Mouse (Mus musculus) thymus, adult 2 months (tissue): ENCODE data around the gene Efr3b. TPM values are rescaled to one million over a fixed set of nuclear protein-coding genes. Genes with fewer than 3 reads are reported as not detected.

Experiments used
- DNase-seq: peaks from one replicate; pipeline ENCODE4 v3.0.0; 2021
- H3K27ac ChIP-seq: fragments of 200-500 bp; 2 replicates; pipeline ENCODE4 v1.5.1; 2012; ENCODE audit warnings: low read length, control low read depth; ENCODE audit not compliant: control insufficient read depth, insufficient read depth
- H3K27me3 ChIP-seq: fragments of 200-500 bp; 2 replicates; pipeline ENCODE4 v1.6.1; 2012; ENCODE audit warnings: mild to moderate bottlenecking, low read length, moderate library complexity, mixed read lengths; ENCODE audit not compliant: control insufficient read depth, insufficient read depth
- H3K36me3 ChIP-seq: fragments of 200-500 bp; 2 replicates; pipeline ENCODE4 v1.6.1; 2012; ENCODE audit warnings: mild to moderate bottlenecking, low read length, moderate library complexity; ENCODE audit not compliant: control insufficient read depth, insufficient read depth
- H3K4me1 ChIP-seq: fragments of 200-500 bp; replicated peaks from 2 replicates; pipeline ENCODE4 v1.6.1; 2012; ENCODE audit warnings: low read length; ENCODE audit not compliant: control insufficient read depth, insufficient read depth
- H3K4me3 ChIP-seq: fragments of 200-500 bp; 2 replicates; pipeline ENCODE4 v1.5.1; 2012; ENCODE audit warnings: mild to moderate bottlenecking, low read length, control low read depth, moderate library complexity; ENCODE audit not compliant: control insufficient read depth, insufficient read depth
- CTCF ChIP-seq: fragments of 200-500 bp; IDR thresholded peaks from 2 replicates; pipeline ENCODE4 v1.5.1; 2012; ENCODE audit warnings: mild to moderate bottlenecking, control low read depth, low read length, moderate library complexity, borderline replicate concordance; ENCODE audit not compliant: control insufficient read depth, poor library complexity, insufficient read depth; ENCODE audit errors: extremely low read depth
- POLR2A ChIP-seq: fragments of 200-500 bp; IDR thresholded peaks from 2 replicates; pipeline ENCODE4 v1.6.1; 2012; ENCODE audit warnings: mild to moderate bottlenecking, low read length, control low read depth, moderate library complexity; ENCODE audit not compliant: control insufficient read depth, poor library complexity, insufficient read depth; ENCODE audit errors: extremely low read depth
- WGBS: fragments of 180-500 bp; shearing (Covaris S2); methylation state at CpG from one replicate; pipeline ENCODE4 v1.1.7; 2018; 5-methylcytosine and 5-hydroxymethylcytosine counted together
- polyA plus RNA-seq: library from polyadenylated mRNA; depleted of rRNA; stranded (reverse); fragments of >200 nt; gene quantifications from 2 replicates; pipeline ENCODE4 v1.2.3, GENCODE M21; 2012

The Efr3b gene
- polyA plus RNA-seq, 1 experiment: 1.5 TPM

GRCm38 (mm10) chr12:4039046-4039445 is 331 bp upstream of the Efr3b start:
- TF ChIP-seq CTCF: no peak
- TF ChIP-seq POLR2A: no peak
- Histone ChIP-seq H3K27ac (no peak overlapping the region), H3K36me3 (no peaks in the 10 kb centered on the region), H3K4me1 (peaks cover 9% of the 10 kb centered on the region), H3K4me3 (peak overlapping the region; percentile 41; the same call in 1 of the 2 replicates), H3K27me3 (peaks cover 8% of the 10 kb centered on the region)
- WGBS: 7% methylated on average over 13 of the region's 13 CpGs
- no peak for DNase-seq

- Histone ChIP-seq H3K4me3 (no peak overlapping the region), H3K27ac (no peak overlapping the region), H3K4me1 (peaks cover 9% of the 10 kb centered on the region), H3K27me3 (peaks cover 8% of the 10 kb centered on the region), H3K36me3 (no peaks in the 10 kb centered on the region)
- TF ChIP-seq CTCF (no peak), POLR2A (no peak)
- WGBS: 56% methylated on average over 5 of the region's 5 CpGs
- DNase-seq: no peak
Observed at GRCm38 (mm10) chr12:4037511-4037910, 1.2 kb downstream of the Efr3b start.

- Histone ChIP-seq H3K27me3 (peaks cover 8% of the 10 kb centered on the region), H3K4me3 (no peak overlapping the region)
- 92% methylated on average over 5 of the region's 5 CpGs for WGBS
Observed at GRCm38 (mm10) chr12:4036157-4036556, 2.6 kb downstream of the Efr3b start.

GRCm38 (mm10) chr12:4029064-4029463 is 9.7 kb downstream of the Efr3b start:
- TF ChIP-seq CTCF: no peak
- TF ChIP-seq POLR2A: no peak
- Histone ChIP-seq H3K4me1 (no peaks in the 10 kb centered on the region), H3K4me3 (no peak overlapping the region), H3K27ac (no peak overlapping the region), H3K36me3 (no peaks in the 10 kb centered on the region), H3K27me3 (no peaks in the 10 kb centered on the region)
- WGBS: 4% methylated on average over 4 of the region's 4 CpGs
- no peak for DNase-seq

More at GRCm38 (mm10) chr12:4036157-4036556, 2.6 kb downstream of the Efr3b start:
- TF ChIP-seq CTCF (no peak), POLR2A (no peak)
- Histone ChIP-seq H3K27ac (no peak overlapping the region), H3K4me1 (peaks cover 9% of the 10 kb centered on the region), H3K36me3 (no peaks in the 10 kb centered on the region)
- no peak for DNase-seq

- TF ChIP-seq CTCF (no peak), POLR2A (no peak)
- no peak overlapping the region for H3K27ac ChIP-seq
- DNase-seq: no peak
- no peak overlapping the region for H3K4me3 ChIP-seq
- 69% methylated on average over 11 of the region's 11 CpGs for WGBS
- H3K36me3 ChIP-seq: no peaks in the 10 kb centered on the region
- no peaks in the 10 kb centered on the region for H3K27me3 ChIP-seq
- no peaks in the 10 kb centered on the region for H3K4me1 ChIP-seq
Observed at GRCm38 (mm10) chr12:4028516-4028915, 10.2 kb downstream of the Efr3b start.

- H3K36me3 ChIP-seq: no peaks in the 10 kb centered on the region
- no peak overlapping the region for H3K4me3 ChIP-seq
- 36% methylated on average over 5 of the region's 5 CpGs for WGBS
- H3K27me3 ChIP-seq: no peaks in the 10 kb centered on the region
- TF ChIP-seq CTCF (no peak), POLR2A (no peak)
- no peak for DNase-seq
- H3K4me1 ChIP-seq: no peaks in the 10 kb centered on the region
- no peak overlapping the region for H3K27ac ChIP-seq
Observed at GRCm38 (mm10) chr12:4024356-4024755, 14.4 kb downstream of the Efr3b start.

GRCm38 (mm10) chr12:4023501-4023900 is 15.2 kb downstream of the Efr3b start:
- Histone ChIP-seq H3K4me1 (no peaks in the 10 kb centered on the region), H3K36me3 (no peaks in the 10 kb centered on the region), H3K27me3 (no peaks in the 10 kb centered on the region), H3K4me3 (no peak overlapping the region), H3K27ac (no peak overlapping the region)
- no peak for DNase-seq
- 95% methylated on average over 14 of the region's 14 CpGs for WGBS
- TF ChIP-seq CTCF (no peak), POLR2A (no peak)
